Mouse (Mus musculus) spleen, adult 2 months (tissue): ENCODE data around the gene Itpr1.

Experiments
- CTCF ChIP-seq: fragments of 200-500 bp; IDR thresholded peaks from 2 replicates; pipeline ENCODE4 v1.5.1; 2011; ENCODE audit warnings: mild to moderate bottlenecking, inconsistent platforms; ENCODE audit not compliant: insufficient read depth, insufficient read length, insufficient replicate concordance; ENCODE audit errors: extremely low read depth
- POLR2A ChIP-seq: fragments of 200-500 bp; IDR thresholded peaks from 2 replicates; pipeline ENCODE4 v1.6.1; 2011; ENCODE audit warnings: low read depth, low read length, inconsistent platforms

DNA sequence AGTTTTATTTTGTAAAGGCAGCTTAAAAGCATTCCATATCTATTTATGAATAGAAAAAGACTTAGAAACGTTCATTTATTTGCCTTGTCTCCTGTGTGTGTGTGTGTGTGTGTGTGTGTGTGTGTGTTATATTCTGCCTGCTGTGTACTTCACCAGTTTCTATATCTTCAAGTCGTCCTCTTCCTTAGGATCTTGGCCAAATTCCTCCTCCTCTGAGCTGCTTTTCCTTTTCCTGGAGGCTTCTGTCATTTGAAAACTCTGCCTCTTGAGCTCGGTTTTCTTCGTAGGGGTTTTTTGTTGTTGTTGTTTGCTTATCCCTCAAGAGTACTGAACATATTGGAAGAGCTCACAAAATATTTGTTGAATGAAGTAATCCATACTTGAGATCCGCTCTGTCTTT is 9.5 kb downstream of the Itpr1 start:
- TF ChIP-seq CTCF (no peak), POLR2A (no peak)
